Mouse (Mus musculus) left cerebral cortex, postnatal 25 days (tissue): ENCODE data around the gene Aspm. TPM values are rescaled to one million over a fixed set of nuclear protein-coding genes. Genes with fewer than 3 reads are reported as not detected.

ENCODE experiments used
- DNase-seq, 2 experiments: peaks; one replicate each; pipeline ENCODE4 v3.0.0; 2022; ENCODE audit warnings: low spot score in 2 of 2, mixed read lengths in 1 of 2
- intact Hi-C: fragments of 180-260 bp; cut with DNase I; formaldehyde crosslinking; loops from one replicate; pipeline ENCODE4 v1.15.1; 2025
- total RNA-seq, 2 experiments: library from RNA; stranded (reverse); gene quantifications; 2 replicates each; pipeline ENCODE4 v1.2.3; 2021

Gene Aspm
- total RNA-seq, 2 experiments from 2014 or later: 0.57 to 1.0 TPM

- DNase-seq: no peak
- intact Hi-C loops: no loop called here
Measured at GRCm38 (mm10) chr1:139496212-139496611, 41.6 kb downstream of the Aspm start.

GRCm38 (mm10) chr1:139499751-139500150 is 45.2 kb downstream of the Aspm start:
- intact Hi-C loops: no loop called here
- no peak for DNase-seq

GRCm38 (mm10) chr1:139501258-139501752 is 46.7 kb downstream of the Aspm start, which contains the start of gene F13b:
F13b (plus strand) TSS chr1:139501702.
- intact Hi-C loops: no loop called here
- no peak for DNase-seq

- DNase-seq: no peak
- intact Hi-C loops: no loop called here
Measured at GRCm38 (mm10) chr1:139514556-139514955, 60.0 kb downstream of the Aspm start.

Other genes with a start within 250 kb of the Aspm start
- 1 to 10 TPM in 1 of 2 experiments, under 1 TPM in 1; 0.87 to 1.2 TPM for gene Crb1, start 77.7 kb upstream of the Aspm start, total RNA-seq
- gene Zbtb41, start 32.5 kb upstream of the Aspm start, total RNA-seq: 10 to 100 TPM; 27.5 to 28.3 TPM
- gene F13b, start 46.9 kb downstream of the Aspm start, total RNA-seq: not detected
- not detected for gene Cfhr1, start 105.5 kb downstream of the Aspm start, total RNA-seq